Mouse (Mus musculus) embryonic facial prominence, embryonic 13.5 days (tissue): ENCODE data around the gene Akt1s1. TPM values are rescaled to one million over a fixed set of nuclear protein-coding genes. Genes with fewer than 3 reads are reported as not detected.

ENCODE experiments used
- ATAC-seq: fragments of 200-750 bp; cut with Nextera tagmentation; 2 replicates; pipeline ENCODE4 v1.8.0; 2017; ENCODE audit warnings: low read depth; ENCODE audit not compliant: insufficient number of reproducible peaks, insufficient read depth, low FRiP score, low TSS enrichment
- H3K27ac ChIP-seq: fragments of 300-500 bp; sonication (generic); 2 replicates; pipeline ENCODE4 v1.5.1; 2015; ENCODE audit warnings: moderate library complexity, mild to moderate bottlenecking, inconsistent platforms
- H3K27me3 ChIP-seq: fragments of 300-500 bp; sonication (generic); 2 replicates; pipeline ENCODE4 v1.6.1; 2015; ENCODE audit warnings: mild to moderate bottlenecking, inconsistent platforms
- H3K36me3 ChIP-seq: fragments of 300-500 bp; sonication (generic); 2 replicates; pipeline ENCODE4 v1.6.1; 2015; ENCODE audit warnings: mild to moderate bottlenecking, inconsistent platforms
- H3K4me1 ChIP-seq: fragments of 300-500 bp; sonication (generic); 2 replicates; pipeline ENCODE4 v1.6.1; 2015; ENCODE audit warnings: inconsistent platforms
- H3K4me2 ChIP-seq: fragments of 300-500 bp; sonication (generic); 2 replicates; pipeline ENCODE4 v1.6.1; 2015; ENCODE audit warnings: moderate library complexity, mild to moderate bottlenecking, inconsistent platforms
- H3K4me3 ChIP-seq: fragments of 300-500 bp; sonication (generic); 2 replicates; pipeline ENCODE4 v1.5.1; 2015; ENCODE audit warnings: mild to moderate bottlenecking, inconsistent platforms
- H3K9ac ChIP-seq: fragments of 300-500 bp; sonication (generic); 2 replicates; pipeline ENCODE4 v1.6.1; 2015; ENCODE audit warnings: mild to moderate bottlenecking, inconsistent platforms
- H3K9me3 ChIP-seq: fragments of 300-500 bp; sonication (generic); 2 replicates; pipeline ENCODE4 v1.6.1; 2016; ENCODE audit warnings: inconsistent platforms
- WGBS: fragments of 180-500 bp; shearing (Covaris S2); methylation state at CpG from one replicate; pipeline ENCODE4 v1.1.7; 2015; ENCODE audit warnings: mixed read lengths; 5-methylcytosine and 5-hydroxymethylcytosine counted together
- microRNA counts: library from miRNA; unstranded; fragments of <30 nt; microRNA quantifications from one replicate; lab custom pipeline; 2016
- microRNA-seq: library from miRNA; unstranded; fragments of <30 nt; microRNA quantifications from one replicate; pipeline ENCODE4, GENCODE M21; 2016
- polyA plus RNA-seq: library from polyadenylated mRNA; unstranded; fragments of >200 nt; fragmentation: Nextera tagmentation; extraction: Ambion mirVana; gene quantifications from 2 replicates; pipeline ENCODE4 v1.2.1, GENCODE M21; 2015

Akt1s1 gene
- polyA plus RNA-seq, 1 experiment from 2014 or later: 110 TPM

DNA sequence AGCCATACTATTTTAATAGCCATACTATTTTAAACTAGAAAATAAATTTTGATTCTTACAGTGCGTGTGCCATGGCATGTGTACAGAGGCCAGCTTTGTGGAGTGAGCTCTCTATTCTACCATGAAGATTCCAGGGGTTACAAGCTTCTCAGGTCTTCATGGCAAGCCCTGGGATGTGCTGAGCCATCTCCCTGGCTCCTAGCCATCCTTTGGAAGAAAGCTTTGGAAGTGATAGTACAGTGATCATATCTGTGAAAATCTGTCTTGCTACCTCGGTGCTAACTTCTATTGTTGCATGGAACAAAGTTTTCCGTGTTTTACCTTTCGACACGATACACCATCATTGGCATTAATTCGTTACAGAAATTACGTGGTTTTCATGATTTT, 46.4 kb downstream of the Akt1s1 start:
- H3K27ac ChIP-seq: peak overlapping the region; percentile 91
- peak overlapping the region; percentile 78 for H3K4me2 ChIP-seq
- peaks cover 24% of the 10 kb centered on the region for H3K36me3 ChIP-seq
- H3K9me3 ChIP-seq: no peaks in the 10 kb centered on the region
- peak overlapping the region; percentile 44 for H3K9ac ChIP-seq
- ATAC-seq: no peak
- WGBS: 53% methylated on average over 7 of the region's 7 CpGs
- peaks cover 58% of the 10 kb centered on the region for H3K4me1 ChIP-seq
- no peaks in the 10 kb centered on the region for H3K27me3 ChIP-seq
- peak overlapping the region; percentile 59 for H3K4me3 ChIP-seq

DNA sequence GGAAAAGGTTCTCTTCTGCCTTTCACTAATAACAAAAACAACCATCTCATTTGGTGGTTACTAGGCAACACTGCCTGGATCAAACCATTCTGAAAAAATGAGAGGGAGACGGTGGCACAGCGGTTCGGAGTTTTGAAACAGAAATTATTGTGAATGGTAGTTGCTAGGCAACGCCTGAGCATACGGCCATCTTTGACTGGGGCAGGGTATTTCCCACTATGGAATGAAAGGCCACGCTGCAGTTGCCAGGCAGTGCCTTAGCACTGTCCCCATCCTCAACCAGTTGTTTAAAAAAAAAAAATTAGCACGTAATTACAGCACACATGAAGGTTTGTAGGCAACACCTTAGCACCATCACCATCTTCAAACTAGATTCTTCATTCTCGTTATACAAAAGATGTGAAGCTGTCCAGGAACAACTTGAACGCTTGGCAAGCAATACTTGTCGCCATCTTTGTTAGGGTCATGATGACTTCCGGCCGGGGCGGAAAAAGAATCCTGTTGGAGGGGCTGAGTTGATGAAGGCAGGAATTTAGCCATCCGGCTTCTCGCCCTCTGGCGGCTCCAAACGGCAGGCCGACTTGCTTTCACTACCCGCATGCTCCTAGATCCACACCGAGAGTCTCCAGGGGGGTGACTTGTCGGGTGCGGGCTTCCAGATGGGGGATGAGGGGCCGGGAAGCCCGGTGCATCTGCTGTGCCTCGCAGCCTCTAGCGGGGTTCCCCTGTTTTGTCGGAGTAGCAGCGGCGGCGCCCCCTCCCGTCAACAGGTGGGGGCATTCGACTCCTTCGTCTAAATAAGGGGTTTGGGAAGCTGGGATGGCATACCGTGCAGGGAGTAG, 47.0 kb downstream of the Akt1s1 start, which contains the start of gene Fuz:
Gene Fuz, plus strand, starts transcription at position 487 of the 842 bp plus-strand sequence.
- Histone ChIP-seq H3K4me3 (peak within 1 kb of the TSS; percentile 59), H3K36me3 (peaks cover 25% of the 10 kb centered on the region), H3K27me3 (no peaks in the 10 kb centered on the region), H3K4me2 (peak within 1 kb of the TSS; percentile 78), H3K9me3 (no peaks in the 10 kb centered on the region), H3K27ac (peak within 1 kb of the TSS; percentile 91), H3K4me1 (peaks cover 53% of the 10 kb centered on the region), H3K9ac (peak within 1 kb of the TSS; percentile 81)
- peak; percentile 56 for ATAC-seq
- under 1% methylated on average over 34 of the region's 34 CpGs for WGBS

DNA sequence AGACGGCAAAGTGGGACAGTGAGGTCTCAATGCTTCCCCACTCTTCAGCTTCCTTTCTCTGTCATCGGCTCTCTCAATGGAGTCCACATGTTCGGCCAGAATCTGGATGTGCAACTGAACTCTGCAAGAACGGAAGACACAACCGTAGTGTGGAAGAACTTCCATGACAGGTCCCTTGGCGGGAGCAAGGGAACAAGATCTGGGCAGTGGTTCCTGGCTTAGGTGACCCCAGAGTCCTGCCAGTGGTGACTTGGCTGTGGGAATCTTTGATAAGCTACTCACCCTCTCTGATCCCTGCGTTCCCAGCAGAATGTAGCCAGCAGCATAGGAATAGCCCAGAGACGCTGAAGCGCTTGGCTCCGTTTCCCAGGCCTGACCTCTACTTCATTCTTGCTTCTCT, 47.7 kb downstream of the Akt1s1 start:
- ATAC-seq: no peak
- peak overlapping the region; percentile 91 for H3K27ac ChIP-seq
- peaks cover 53% of the 10 kb centered on the region for H3K4me1 ChIP-seq
- peak overlapping the region; percentile 81 for H3K9ac ChIP-seq
- H3K4me2 ChIP-seq: peak overlapping the region; percentile 78
- no peaks in the 10 kb centered on the region for H3K9me3 ChIP-seq
- no peaks in the 10 kb centered on the region for H3K27me3 ChIP-seq
- 25% methylated on average over 10 of the region's 10 CpGs for WGBS
- peak overlapping the region; percentile 59 for H3K4me3 ChIP-seq
- H3K36me3 ChIP-seq: peaks cover 29% of the 10 kb centered on the region

DNA sequence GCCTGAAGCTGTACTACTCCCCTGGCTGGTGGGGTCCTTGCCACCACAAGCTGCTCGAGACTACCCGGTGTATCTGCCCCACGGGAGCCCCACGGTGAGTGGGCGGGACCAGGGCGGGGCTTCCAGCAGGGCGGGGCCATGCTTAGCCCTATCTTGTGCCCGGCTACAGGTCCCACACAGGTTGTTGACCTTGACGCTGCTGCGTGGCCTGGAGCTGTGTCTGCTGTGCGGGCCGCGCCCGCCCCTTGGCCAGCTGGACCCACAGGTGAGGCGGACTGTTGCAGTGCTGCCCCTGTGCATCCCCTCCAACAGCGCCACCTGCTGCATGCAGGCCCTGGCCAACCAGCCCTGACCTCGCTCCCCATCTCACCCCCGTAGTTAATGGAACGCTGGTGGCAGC, 49.8 kb downstream of the Akt1s1 start:
- H3K4me1 ChIP-seq: peaks cover 50% of the 10 kb centered on the region
- no peaks in the 10 kb centered on the region for H3K9me3 ChIP-seq
- ATAC-seq: no peak
- no peak overlapping the region for H3K4me3 ChIP-seq
- 36% methylated on average over 19 of the region's 19 CpGs for WGBS
- H3K27me3 ChIP-seq: no peaks in the 10 kb centered on the region
- H3K36me3 ChIP-seq: peaks cover 50% of the 10 kb centered on the region
- H3K4me2 ChIP-seq: 0 out of 2 replicates have a peak overlapping the region, but pooled peaks have one; percentile 5
- H3K27ac ChIP-seq: no peak overlapping the region
- H3K9ac ChIP-seq: 0 out of 2 replicates have a peak overlapping the region, but pooled peaks have one; percentile 6

DNA sequence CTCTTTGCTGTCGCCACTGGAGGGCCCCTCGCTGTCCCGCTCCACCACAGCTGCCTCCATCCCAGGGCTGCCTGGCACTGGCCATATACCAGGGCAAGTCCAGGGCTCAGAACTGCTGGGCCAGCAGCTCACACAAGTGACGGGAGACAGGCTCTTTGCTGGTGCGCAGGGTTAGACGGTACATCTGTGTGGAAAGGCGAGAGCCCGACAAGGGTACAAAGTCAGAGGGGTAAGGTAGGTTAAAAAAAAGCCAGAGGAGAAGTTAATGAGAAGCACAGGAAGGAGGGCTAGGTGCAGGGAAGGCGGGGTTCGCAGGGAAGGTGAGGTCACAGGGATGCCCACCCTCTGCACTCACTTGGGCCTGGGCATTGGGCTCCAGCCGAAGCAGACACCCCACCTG, 51.8 kb downstream of the Akt1s1 start:
- WGBS: 92% methylated on average over 11 of the region's 11 CpGs
- peak overlapping the region; percentile 27; the same call in 1 of the 2 replicates for H3K4me3 ChIP-seq
- H3K27ac ChIP-seq: 0 out of 2 replicates have a peak overlapping the region, but pooled peaks have one; percentile 55

DNA sequence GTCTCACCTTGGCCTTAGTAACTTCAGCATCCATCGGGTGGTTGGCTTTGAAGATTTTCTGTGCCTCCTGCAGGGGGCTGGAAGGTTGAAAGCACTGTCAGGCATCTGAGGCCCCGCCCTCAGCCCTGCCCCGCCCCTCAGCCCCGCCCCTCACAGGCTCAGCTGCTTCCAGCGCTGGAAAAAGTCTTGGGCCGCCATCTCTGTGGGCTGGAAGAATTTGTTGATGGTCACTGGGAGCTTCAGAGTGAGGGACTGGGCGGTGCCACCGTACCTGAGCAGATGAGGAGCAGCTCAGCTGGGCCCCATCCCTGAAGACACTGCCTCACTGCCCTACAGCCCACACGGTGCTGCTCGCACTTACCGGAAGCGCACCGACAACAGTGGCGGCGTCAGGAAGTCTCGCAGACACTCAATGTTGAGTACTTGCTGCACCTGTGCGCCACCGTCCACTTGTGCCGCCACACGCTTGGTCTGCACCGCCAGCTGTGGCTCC, 52.5 kb downstream of the Akt1s1 start:
- H3K9ac ChIP-seq: peak overlapping the region; percentile 58
- no peaks in the 10 kb centered on the region for H3K27me3 ChIP-seq
- H3K36me3 ChIP-seq: peaks cover 77% of the 10 kb centered on the region
- H3K4me2 ChIP-seq: peak overlapping the region; percentile 59
- WGBS: 18% methylated on average over 21 of the region's 21 CpGs
- no peaks in the 10 kb centered on the region for H3K9me3 ChIP-seq
- peak overlapping the region; percentile 55 for H3K27ac ChIP-seq
- no peak for ATAC-seq
- peaks cover 35% of the 10 kb centered on the region for H3K4me1 ChIP-seq
- peak overlapping the region; percentile 27 for H3K4me3 ChIP-seq

More for the DNA sequence above, 51.8 kb downstream of the Akt1s1 start:
- ATAC-seq: no peak
- no peaks in the 10 kb centered on the region for H3K27me3 ChIP-seq
- 0 out of 2 replicates have a peak overlapping the region, but pooled peaks have one; percentile 58 for H3K9ac ChIP-seq
- H3K36me3 ChIP-seq: peaks cover 70% of the 10 kb centered on the region
- H3K9me3 ChIP-seq: no peaks in the 10 kb centered on the region
- H3K4me2 ChIP-seq: no peak overlapping the region
- H3K4me1 ChIP-seq: peaks cover 35% of the 10 kb centered on the region

MicroRNAs within 50 kb of the gene (microRNA counts, 519-probe panel; counts per million panel counts)
- microRNA mmu-miR-707 (lab: Ali Mortazavi, UCI): 236 counts per million, percentile 44 among the panel's probes with 10 or more counts

Small RNA genes within 50 kb of the gene (microRNA-seq; reads per million reads assigned to microRNA genes)
- gene Mir707: not detected

Other genes starting within 250 kb of the Akt1s1 start
- gene Myh14, start 178.1 kb upstream of the Akt1s1 start, polyA plus RNA-seq: 11.8 and 12.2 TPM in 2 replicates
- not detected in 2 replicates for gene Izumo2, start 140.2 kb upstream of the Akt1s1 start, polyA plus RNA-seq
- 32.2 and 35.9 TPM in 2 replicates for gene Vrk3, start 100.6 kb upstream of the Akt1s1 start, polyA plus RNA-seq
- 2.0 and 2.3 TPM in 2 replicates for gene Zfp473, start 97.9 kb upstream of the Akt1s1 start, polyA plus RNA-seq
- gene Nup62, start 32.9 kb upstream of the Akt1s1 start, polyA plus RNA-seq: 93.5 and 100 TPM in 2 replicates
- gene Il4i1, start 32.6 kb upstream of the Akt1s1 start, polyA plus RNA-seq: 1.7 and 2.2 TPM in 2 replicates
- 6.4 and 6.5 TPM in 2 replicates for gene Atf5, start 32.3 kb upstream of the Akt1s1 start, polyA plus RNA-seq
- 83.1 and 91.0 TPM in 2 replicates for gene Tbc1d17, start 88 bp downstream of the Akt1s1 start, polyA plus RNA-seq
- 30.0 and 30.7 TPM in 2 replicates for gene Pnkp, start 8.1 kb downstream of the Akt1s1 start, polyA plus RNA-seq
- 469 and 526 TPM in 2 replicates for gene Ptov1, start 20.8 kb downstream of the Akt1s1 start, polyA plus RNA-seq
- 107 and 111 TPM in 2 replicates for gene Med25, start 43.7 kb downstream of the Akt1s1 start, polyA plus RNA-seq
- gene Fuz, start 47.1 kb downstream of the Akt1s1 start, polyA plus RNA-seq: 26.1 and 29.7 TPM in 2 replicates
- gene Ap2a1, start 80.5 kb downstream of the Akt1s1 start, polyA plus RNA-seq: 72.3 and 77.5 TPM in 2 replicates
- gene Tsks, start 94.2 kb downstream of the Akt1s1 start, polyA plus RNA-seq: 0.25 and 0.26 TPM in 2 replicates
- gene Cpt1c, start 125.9 kb downstream of the Akt1s1 start, polyA plus RNA-seq: 32.0 and 39.1 TPM in 2 replicates
- 534 and 684 TPM in 2 replicates for gene Prmt1, start 137.6 kb downstream of the Akt1s1 start, polyA plus RNA-seq
- 92.0 and 99.7 TPM in 2 replicates for gene Irf3, start 148.7 kb downstream of the Akt1s1 start, polyA plus RNA-seq
- 73.6 and 83.2 TPM in 2 replicates for gene Bcl2l12, start 149.7 kb downstream of the Akt1s1 start, polyA plus RNA-seq
- 38.6 and 40.2 TPM in 2 replicates for gene Scaf1, start 167.4 kb downstream of the Akt1s1 start, polyA plus RNA-seq
- 19.7 and 23.3 TPM in 2 replicates for gene Rras, start 169.0 kb downstream of the Akt1s1 start, polyA plus RNA-seq
- gene Prr12, start 203.9 kb downstream of the Akt1s1 start, polyA plus RNA-seq: 15.2 and 15.7 TPM in 2 replicates
- 64.7 and 66.6 TPM in 2 replicates for gene Nosip, start 213.4 kb downstream of the Akt1s1 start, polyA plus RNA-seq
- 23.0 and 26.0 TPM in 2 replicates for gene Prrg2, start 213.7 kb downstream of the Akt1s1 start, polyA plus RNA-seq
- 375 and 376 TPM in 2 replicates for gene Rcn3, start 243.2 kb downstream of the Akt1s1 start, polyA plus RNA-seq